Mouse (Mus musculus): ENCODE results near the gene Paf1.

GRCm38 (mm10) chr7:28442688-28443087, 49.9 kb downstream of the Paf1 start:
- no peak for TF ChIP-seq CTCF (IDR thresholded peaks at IDR 0.05; ENCODE audit: low read depth, low read length)
- TF ChIP-seq POLR2A (IDR thresholded peaks at IDR 0.05; ENCODE audit: borderline replicate concordance, low read depth, low read length): no peak

Data from bone marrow macrophage, adult 2 months (primary cell).